Mouse (Mus musculus) v-Abl transformed pro-B cells (cell line): ENCODE measurements around the gene Zc3h15.
"Not testable (repeated sequence)": the region's sequence is repeated elsewhere in the genome, so short reads cannot be mapped to it uniquely, and the experiment has no call there.

Source experiments
- in situ Hi-C, 2 experiments: fragments of 400-800 bp; cut with MboI; formaldehyde crosslinking; loops; one replicate each; pipeline ENCODE4 v1.15.1; 2025; ENCODE audit not compliant: unreplicated experiment in 2 of 2

The Zc3h15 gene

DNA sequence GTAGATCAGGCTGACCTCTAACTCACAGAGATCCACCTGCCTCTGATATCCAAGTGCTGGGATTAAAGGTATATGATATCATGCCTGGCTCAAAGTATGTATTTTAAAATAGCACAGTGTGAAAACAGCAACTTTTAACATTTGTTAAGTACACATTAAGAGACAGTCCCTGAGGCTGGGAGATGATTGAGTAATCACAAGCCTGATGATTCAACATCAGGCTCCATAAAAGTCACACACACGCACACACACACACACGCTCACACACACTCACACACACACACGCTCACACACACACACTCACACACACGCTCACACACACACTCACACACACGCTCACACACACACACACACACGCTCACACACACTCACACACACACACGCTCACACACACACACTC is 58.2 kb downstream of the Zc3h15 start:
- in situ Hi-C loops = no loop called here

DNA sequence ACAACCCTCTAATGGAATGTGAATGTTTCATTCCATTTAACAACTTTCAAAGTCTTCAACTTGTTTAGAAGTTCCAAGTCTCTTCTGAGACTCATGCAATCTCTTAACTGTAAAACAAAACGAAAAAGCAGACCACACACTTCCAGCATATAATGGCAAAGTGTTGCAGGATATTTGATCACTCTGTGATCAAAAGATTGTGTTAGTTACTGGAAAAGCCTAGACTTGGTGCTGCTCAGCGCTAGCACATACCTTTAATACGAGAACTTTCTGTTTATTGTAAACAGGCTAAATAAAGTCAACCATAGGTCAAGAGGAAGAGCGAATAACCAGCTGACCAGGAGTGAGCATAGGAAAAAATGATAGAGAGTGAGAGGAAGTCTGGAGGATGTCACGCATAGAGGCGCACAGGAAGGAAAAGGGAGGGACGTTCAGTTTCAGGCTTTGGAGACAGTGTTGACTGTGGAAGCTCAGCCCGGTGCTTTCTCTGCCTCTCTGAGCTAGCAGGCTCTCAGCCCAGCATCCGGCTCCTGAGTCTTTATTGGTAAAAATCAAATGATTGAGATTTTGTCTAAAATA is 61.4 kb downstream of the Zc3h15 start:
- in situ Hi-C loops = no loop called here

DNA sequence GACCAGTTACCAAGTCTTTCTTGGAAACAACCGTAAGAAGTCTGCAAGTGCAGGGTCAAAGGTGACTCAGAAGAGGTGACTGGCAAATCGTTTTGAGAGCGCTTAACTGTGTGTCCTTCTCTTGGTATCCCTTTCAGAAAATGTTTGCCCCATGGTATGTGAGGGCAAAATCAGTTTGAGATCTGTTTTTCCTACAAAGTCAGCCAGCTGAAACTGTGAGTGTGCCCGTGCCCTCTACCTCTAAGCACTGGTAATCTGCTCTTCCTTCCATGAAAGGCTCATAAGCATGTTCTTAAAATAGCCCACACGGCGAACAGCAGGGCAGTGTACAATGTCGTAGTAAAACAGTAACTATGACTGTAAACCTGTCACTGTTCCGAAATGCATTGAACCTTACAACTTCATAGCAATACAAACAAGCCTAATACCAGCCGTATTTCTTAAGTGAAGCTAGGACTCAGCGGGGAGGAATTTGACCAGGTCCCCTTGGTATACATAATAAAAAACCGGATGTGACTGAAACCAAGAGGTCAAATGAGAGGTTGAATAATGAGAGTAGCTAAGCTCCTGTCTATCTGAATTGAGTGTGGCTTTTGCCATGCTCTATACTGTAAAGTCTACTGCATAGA is 65.8 kb downstream of the Zc3h15 start:
- in situ Hi-C loops = no loop called here

- in situ Hi-C loops = not testable (repeated sequence)
Observed at GRCm38 (mm10) chr2:83713281-83713680, 69.0 kb downstream of the Zc3h15 start.

GRCm38 (mm10) chr2:83713946-83714345 is 69.7 kb downstream of the Zc3h15 start:
- in situ Hi-C loops = no loop called here
